Mouse (Mus musculus) sigmoid colon, adult 10 weeks (tissue): Measurements from ENCODE around the gene Capzb. TPM values are rescaled to one million over a fixed set of nuclear protein-coding genes. Genes with fewer than 3 reads are reported as not detected.

Experiments
- polyA plus RNA-seq: library from polyadenylated mRNA; stranded (reverse); fragments of 350-450 nt; fragmentation: Illumina TruSeq; extraction: RNeasy Lipid Tissue Mini Kit (QIAGEN cat#74804); gene quantifications from one replicate; pipeline ENCODE4 v1.2.3, GENCODE M21; 2014; ENCODE audit warnings: low read depth, low replicate concordance

Gene Capzb
- polyA plus RNA-seq: 64.9 TPM

GRCm38 (mm10) chr4:139192499-139193175 is at the start of gene Capzb:
Gene Capzb, plus strand, starts transcription at chr4:139192899.

GRCm38 (mm10) chr4:139310171-139310898 is 117.6 kb downstream of the Capzb start, which contains the start of the genes Pqlc2 and Akr7a5:
Gene Pqlc2, minus strand, starts transcription at chr4:139310708.
Gene Akr7a5, plus strand, starts transcription at chr4:139310744.

Other genes starting within 250 kb of the Capzb start
- 10.6 TPM for gene Rnf186, start 225.8 kb upstream of the Capzb start, polyA plus RNA-seq
- 8.0 TPM for gene Tmco4, start 220.0 kb upstream of the Capzb start, polyA plus RNA-seq
- not detected for gene Htr6, start 117.3 kb upstream of the Capzb start, polyA plus RNA-seq
- 2.8 TPM for gene Nbl1, start 99.9 kb upstream of the Capzb start, polyA plus RNA-seq
- gene Minos1, start 61.8 kb upstream of the Capzb start, polyA plus RNA-seq: 206 TPM
- gene Pqlc2, start 117.8 kb downstream of the Capzb start, polyA plus RNA-seq: 2.0 TPM
- 1.3 TPM for gene Akr7a5, start 117.8 kb downstream of the Capzb start, polyA plus RNA-seq
- gene Mrto4, start 159.7 kb downstream of the Capzb start, polyA plus RNA-seq: 7.9 TPM
- gene Emc1, start 159.7 kb downstream of the Capzb start, polyA plus RNA-seq: 6.1 TPM
- gene Ubr4, start 159.7 kb downstream of the Capzb start, polyA plus RNA-seq: 5.6 TPM